Mouse (Mus musculus) cerebellum, adult 11-12 months (tissue): ENCODE data around the gene Ubr7.

Source experiments
- DNase-seq: peaks from one replicate; pipeline ENCODE4 v3.0.0; 2022

Ubr7 gene

DNA sequence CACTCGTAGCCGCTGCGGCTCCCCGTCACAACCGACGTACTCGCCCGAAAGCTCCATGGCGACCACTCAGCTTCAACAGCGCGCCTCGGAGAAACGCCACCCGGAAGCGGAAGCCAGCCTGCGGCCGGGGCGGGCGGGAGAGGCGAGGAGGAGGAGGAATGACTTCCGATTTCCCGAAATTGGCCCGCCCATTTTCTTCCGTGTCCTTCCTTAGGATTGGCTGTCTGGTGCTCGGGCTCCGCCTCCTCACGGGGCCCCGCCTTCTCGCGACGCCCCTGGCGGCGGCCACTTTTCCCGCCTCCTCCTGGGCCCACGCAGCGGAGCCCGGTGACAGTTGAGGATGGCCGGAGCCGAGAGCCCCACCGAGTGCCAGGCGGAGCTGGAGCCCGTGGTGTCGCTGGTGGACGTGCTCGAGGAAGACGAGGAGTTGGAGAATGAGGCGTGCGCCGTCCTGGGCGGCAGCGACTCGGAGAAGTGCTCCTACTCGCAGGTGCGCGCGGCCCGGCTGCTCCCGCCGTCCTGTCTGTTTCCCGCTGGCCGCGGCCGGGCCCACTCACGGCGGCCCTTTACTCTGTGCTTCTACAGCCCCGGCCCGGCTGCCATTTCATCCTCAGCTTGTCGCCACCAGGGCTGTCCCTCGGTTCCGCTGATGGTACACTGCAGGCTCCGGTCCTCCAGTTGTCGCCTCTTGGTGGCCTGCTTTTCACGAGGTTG is at the start of gene Ubr7, which contains the start of the genes Gm28051 and Gon7:
TSS of gene Ubr7 (plus strand) at position 279 of the 714 bp plus-strand sequence.
TSS of gene Gm28051 (minus strand) at position 77 of the 714 bp plus-strand sequence.
TSS of gene Gon7 (minus strand) at position 115 of the 714 bp plus-strand sequence.
- peak; percentile 97 for DNase-seq

DNA sequence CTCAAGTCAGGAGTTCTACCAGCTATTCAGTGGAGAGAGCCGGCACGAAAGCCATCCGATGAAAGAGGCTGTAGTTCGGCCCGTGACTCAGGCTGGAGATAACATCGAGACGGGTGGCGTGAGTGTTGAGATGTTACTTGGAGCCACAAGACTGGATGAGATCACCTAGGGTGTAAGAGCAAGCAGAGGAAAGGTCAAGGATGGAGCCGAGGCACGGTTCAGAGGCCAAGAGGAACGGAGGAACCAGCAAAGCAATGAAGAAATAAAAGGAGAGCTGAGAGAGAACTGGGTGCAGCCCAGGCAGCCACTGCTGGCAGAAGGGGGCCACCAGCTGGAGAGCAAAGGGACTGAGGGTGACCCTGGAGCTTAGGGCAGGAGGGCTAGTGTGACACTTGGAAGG is 49.5 kb upstream of the Ubr7 start:
- DNase-seq = no peak

DNA sequence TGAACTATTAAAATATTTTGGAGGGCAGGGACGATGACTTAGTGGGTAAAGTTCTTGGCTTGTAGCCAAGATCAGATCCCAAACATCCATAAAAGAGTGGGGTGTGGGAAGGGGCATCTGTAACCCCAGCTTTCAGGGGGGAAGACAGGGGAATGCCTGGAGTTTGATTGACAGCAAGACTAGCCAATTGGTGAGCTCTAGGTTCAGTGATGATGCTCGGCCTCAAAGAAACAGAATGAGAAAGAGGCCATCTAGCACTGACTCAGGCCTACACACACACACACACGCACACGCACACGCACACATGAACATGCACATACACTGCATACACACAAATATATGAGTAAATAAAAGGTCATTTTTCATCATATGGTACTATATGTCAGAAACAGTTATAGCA is 47.9 kb upstream of the Ubr7 start:
- DNase-seq = no peak

DNA sequence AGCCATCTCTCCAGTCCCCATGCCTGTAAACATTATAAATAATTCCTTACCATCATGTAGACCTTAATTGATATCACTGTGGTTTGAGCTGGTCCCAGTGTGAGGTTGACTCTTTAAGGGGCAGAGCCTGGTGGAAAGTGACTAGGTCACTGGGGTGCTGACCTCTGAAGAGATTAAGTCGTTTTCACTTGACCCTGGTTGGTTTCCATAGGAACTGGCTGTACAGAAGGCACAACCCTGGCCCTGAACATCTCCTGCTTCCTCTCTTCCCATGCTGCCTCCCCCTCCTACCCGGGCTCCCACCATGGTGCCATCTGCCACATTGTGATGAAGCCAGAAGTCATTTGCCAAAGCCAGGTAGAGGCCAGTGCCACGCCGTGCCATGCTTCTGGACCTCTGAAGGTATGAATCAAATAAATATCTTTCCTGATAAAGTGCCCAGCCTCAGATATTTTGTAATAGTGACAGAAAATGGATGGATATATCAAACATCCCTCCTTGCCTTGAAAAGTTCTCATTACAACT is 46.9 kb upstream of the Ubr7 start:
- peak; percentile 95 for DNase-seq

DNA sequence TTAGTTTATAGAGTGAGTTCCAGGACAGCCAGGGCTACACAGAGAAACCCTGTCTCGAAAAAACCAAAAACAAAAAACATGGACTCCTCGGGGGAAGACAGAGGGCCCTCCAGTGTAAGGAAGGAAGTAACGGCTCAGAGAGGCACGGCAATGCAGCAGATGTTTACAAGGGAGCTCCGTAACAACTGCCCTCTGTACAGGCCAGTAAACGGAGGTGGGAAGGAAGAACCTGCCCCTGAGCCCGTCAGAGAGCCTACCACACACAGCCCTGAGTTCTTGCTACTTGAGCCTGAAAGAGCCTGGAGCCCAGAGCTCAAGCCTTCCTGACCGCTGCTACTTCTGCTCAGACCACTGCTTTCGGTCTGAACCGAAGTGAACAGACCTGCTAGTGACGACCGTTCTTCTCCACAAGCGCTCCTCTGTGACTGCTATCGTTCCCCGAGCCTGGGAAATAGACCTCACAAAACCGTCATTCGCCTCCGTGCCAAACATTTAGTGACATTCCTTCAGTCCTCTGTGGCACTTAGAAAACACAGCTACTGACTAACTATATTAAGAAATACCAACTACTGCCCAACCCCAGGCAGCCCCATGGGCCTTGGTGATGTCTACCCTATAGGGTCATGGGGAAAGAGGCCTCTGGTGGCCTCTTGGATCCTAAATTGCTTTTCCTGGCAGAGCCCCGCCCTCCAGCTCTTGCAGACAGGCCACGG is 44.5 kb upstream of the Ubr7 start:
- DNase-seq = no peak

DNA sequence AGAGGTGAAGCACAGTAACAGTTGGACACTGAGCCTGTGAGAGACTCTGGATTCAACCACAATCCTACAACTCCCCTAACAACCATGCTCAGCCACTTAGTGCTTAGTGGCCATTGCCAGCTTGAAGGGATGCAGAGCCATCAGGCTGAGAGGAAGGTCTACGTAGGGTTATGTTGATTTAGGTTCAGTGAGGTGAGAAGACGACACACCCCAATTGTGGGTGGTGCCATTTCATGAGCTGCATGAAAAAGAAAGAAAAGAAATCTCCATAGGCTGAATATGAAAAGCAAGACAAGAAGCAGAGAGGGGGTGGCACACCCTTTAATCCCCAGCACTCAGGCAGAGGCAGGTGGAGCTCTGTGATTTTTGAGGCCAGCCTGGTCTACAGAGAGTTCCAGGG is 43.7 kb upstream of the Ubr7 start:
- DNase-seq = no peak

DNA sequence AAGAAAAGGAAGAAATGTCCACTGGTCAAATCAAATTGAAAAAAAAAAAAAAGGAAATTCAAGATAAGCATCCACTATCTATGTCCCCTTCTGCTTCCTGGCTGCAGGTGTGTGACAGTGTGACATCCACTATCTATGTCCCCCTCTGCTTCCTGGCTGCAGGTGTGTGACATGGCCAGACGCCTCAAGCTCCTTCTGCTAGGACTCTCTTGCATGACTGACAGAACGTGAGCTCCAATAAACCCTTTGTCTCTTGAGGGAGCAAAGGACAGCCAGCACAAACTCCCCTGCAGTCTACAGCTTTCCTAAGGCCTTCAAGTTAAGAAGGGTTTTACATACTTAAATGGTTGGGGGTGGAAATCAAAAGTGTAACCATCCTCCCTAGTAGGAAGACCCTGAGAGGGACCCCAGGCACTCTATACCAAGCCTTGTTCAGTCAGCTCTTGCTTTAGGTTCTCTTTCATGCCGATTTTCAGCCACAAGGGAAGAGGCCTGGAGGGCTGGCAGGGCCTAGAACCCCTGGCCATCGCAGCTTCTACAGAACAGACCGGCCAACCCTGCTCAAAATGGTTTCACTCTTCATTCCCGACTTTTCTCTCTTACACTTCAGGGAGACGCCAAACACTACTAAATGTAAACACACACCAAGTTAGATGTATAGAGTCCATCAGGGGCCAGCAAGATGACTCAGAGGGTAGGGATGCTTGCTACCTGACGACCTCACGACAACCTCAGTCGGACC is 42.9 kb upstream of the Ubr7 start:
- no peak for DNase-seq

DNA sequence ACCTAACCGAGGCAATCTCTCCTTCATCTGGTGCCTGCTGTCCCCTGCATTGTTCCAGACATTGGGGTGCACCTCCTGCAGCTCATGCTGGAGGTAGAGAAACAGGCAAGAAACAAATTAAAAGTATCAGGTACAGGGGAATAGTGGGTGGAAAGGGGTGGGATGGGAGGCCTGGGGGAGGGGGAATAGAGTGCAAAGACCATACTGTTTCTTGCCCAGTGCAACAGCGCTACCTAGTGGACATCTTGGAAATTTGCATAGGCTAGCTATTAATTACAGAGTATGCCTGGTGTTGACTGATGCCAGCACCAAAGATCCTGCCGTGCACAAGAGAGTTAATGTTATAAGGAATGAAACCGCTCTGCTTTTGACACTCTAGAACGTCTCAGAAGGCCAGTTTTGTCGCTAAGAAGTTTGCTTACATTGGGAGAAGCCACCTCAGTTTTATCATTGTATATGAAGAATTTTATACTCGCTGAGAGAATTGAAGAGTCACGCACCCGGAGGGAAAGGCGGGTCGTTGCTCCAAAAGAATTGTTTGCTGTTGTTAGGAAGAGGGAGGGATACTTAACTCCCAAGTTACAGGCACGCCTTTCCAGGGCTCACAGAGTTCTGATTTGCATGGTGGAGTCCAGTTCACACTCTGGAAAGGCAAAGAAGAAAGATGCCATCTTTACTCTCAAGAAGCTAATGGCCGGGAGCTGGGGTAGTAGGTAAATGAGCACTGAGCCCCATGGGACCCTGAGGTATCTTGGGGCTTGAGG is 38.0 kb upstream of the Ubr7 start:
- no peak for DNase-seq

DNA sequence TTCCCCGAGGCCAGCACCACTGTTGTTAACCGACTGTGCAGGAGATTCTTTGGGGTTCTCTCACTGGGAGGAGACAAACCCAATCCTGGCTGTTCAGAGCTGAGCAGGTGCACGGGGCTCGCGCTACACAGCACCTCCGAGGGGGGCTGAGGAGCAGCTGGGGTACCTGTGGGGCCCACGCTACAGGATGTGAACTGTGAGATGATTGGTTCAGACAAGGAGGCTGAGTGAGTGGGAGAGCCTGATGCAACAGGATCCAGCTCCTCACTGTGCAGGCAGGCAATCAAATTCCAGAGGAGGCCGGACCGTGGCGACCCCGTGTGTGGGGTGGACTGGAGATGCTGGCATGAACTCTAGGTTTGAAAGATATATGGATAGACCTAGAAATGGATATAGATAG is 35.3 kb upstream of the Ubr7 start:
- DNase-seq = no peak

DNA sequence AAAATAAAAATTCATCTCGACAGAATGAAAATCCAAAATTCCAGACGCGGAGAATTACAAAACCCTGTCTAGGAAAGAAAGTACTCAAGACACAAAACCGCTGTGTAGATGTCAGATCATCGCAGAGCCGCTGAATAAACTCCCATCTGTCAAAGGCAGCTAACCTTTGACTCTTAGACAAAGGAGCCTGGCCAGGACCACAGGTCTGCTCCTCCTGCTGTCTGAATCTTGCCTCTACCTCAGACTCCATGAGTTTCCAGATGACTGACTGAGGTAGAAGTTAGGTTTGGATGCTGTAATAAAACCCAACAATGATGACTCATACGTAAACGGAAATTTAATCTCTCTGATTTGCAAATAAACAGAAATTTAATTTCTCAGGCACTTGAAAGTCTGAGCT is 34.8 kb upstream of the Ubr7 start:
- DNase-seq = no peak

DNA sequence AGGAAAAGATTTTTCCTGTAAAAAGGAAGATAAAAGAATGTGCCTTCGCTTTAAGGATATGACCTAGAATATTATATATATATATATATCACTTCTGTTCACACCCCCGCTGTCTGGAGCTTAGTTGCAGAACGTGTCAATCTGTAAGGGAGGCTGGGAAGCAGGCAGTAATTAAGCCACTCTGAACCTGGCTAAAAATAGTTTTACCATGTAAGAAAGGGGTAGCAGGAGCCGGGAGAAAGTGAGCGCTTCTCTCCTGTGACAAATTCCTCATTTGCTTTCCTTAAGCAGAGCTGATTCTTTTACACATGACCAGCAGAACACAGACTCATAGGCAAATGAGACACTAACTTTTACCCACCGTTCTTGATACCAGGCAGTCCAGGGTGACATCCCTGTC is 33.9 kb upstream of the Ubr7 start:
- no peak for DNase-seq

DNA sequence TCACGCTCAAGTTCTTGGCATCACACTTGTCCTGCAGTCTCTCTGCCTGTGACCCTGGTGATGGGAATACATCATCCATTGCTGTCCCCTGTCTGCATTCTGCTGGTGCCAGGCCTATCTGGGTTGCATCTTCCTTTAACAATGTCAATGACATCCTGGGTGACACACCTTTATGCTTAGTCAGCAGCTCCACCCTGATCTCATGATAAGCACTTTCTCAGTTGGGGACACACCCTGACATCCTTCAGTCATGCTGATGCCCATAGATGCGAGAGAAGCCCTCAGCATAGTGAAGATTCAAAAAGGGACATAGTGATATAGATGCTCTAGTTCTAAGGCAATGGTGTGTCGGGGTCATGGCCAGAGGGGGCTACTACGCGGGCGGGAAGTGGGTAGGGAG is 32.6 kb upstream of the Ubr7 start:
- DNase-seq = no peak

DNA sequence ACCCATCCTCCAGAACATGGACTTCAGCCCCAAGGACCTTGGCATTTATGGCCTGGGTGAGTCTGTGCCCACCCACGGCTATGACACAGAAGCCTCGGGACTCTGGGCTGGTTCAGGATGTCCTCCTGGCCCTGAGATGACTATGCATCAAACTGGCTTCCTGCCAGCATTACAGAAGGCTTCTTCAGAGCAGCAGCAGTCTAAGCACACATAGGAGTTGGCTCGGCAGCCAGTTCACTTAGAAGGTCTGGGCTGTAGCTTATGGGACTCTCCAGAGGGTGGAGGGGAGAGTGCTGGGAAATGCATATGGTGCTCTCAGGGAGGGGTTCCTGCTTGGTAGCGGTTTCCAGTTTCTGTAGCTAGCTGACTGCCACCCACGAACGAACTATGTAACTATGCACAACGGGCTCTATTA is 32.0 kb upstream of the Ubr7 start:
- DNase-seq = no peak

DNA sequence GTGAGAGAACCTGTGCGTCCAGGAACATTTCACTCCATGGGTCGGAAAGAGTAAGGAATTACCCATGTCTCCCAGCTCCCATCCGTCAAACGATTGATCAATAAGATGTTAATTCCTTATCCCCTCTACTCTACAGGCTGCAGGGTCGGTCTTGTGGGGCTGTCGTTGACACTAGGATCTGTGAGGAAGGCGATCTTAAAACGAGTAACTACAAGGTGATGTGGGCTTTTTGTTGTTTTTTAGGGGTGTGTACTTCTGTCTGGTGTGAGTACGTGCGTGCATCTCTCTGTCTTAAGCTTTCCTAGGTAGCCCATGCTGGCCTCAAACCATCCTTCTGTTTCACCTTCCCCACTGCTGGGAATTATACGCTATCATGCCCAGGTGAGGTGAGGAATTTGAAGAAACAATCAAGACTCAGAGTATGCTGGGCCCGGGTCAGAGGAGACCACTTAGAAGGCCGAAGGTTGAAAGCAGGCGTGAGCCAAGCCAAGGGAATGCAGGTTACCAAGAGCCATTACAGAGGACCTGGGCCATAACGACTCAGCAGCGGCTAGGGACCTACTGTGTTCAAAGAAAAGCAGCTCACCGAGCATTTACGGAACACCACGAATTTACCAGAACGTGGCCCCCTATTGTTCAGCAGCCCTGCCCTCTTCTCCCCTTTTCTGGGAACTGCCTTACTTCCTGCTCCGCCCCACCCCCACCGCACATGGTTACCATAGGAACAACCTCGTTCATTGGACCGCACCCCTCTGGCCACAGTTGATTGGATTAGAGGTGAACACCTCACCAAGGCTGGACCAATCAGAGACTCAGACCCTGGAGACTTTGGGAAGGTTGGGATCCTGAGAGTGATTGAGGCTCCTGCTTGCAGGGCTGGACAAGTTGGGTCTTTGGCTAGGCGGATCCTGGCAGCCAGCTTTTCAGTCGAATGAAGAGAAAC is 27.6 kb upstream of the Ubr7 start:
- DNase-seq = peak; percentile 81

DNA sequence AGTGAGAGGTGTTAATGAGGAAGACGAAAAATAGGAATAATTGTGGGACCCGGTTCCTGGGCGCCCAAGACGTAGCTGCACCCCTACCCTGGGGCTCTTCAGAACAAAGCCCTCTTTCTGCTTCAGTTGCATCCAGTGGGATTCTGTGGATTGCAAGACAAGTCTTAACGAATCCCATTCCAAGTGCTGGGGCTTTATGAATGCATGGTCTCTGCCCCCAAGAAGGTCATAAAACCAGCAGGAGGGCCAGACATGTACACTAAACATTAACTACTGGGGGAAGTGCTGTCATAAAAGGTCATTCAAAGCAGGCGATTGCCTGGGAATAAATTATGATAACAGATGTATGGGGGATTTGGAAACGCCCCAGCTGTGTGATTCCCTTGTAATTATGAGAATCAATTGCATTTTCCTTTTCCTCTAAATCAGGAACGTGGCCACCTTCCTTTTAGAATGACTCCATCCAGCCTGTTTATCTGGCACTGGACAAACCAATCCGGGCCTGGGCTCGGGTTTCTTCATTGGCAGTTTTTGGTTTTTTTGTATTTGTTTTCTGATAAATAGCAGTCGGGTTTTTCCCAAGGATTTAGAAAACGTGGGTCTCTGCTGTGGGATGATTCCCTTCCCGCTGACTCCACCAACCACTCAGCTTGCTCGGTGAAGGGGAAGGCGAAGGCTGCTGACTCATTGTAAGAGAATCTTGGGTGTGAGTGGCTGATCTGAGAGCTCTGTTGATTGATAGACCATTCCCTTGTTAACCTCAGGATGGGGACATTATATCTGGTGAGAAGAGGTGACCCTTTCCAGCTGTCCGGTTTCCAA is 26.8 kb upstream of the Ubr7 start:
- DNase-seq = no peak

DNA sequence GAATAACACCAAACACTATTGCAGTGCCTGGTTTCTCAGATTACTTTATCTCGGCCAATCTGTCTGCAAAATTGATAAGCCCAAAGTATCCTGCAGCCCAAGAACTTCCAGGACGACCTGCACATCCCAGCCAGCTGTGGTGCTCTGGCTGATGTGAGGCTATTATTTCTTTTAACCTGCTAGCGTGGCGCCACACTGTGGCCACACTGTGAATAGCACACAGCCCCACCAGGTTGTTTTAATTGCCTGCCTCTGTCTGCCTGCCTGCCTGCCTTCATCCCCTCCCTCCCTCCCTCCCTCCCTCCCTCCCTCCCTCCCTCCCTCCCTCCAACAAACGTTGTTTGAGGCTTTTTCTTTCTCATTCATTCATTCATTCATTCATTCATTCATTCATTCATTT is 24.4 kb upstream of the Ubr7 start:
- DNase-seq = no peak

DNA sequence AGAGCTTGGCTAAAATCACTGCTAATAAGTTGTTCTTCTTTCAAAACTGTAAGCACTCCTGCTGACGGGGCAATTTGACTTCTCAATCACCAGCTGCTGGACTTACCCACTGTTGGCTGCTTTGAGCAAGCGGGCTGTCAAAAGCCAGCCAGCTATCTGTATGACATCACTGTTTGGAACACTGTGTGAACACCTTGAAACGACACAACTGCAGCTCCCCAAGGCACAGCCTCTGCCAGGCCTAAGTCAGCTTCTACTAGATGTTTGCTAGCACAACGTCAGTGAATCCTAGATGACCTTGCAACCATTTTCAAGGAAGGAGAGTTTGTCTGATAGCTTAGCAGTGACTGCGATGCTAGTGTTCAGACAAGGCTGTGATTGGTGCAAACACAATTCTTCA is 18.7 kb upstream of the Ubr7 start:
- DNase-seq = no peak

DNA sequence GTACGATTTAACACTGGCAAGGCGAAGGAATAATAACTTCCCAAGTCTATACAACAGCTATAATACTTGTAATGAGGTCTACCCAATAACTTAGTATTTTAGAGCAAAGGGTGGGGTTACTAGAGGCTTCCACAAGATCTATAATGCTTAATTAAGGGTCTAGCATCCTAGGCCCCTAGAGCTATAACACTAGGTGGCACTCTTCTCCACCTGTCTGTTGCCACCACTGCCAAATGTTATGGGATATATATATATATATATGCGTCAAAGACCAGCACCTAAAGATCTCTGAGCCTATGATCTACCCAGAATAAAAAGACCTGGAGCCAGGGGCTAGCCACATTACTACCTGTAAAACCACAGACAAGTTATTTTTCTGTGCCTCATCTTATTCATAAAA is 17.5 kb upstream of the Ubr7 start:
- no peak for DNase-seq

DNA sequence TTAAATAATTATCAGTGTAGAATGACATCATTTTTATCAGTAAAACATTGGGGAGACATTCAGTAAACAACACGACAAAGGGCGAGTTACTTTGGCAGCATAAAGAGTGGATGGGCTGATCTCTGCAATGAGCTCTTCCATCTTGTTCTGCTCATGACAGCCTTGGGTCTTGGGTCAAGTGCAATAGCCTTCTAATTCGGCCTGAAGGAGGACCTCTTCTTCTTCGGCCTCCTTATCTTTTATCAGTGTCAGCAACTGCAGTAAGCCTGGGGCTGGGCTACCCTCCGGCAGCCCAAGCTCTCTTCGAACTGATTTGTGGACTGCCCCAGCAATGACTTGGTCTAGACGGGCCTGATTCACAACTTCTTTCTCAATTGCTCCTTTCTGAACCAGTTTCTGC is 15.7 kb upstream of the Ubr7 start:
- DNase-seq = no peak

DNA sequence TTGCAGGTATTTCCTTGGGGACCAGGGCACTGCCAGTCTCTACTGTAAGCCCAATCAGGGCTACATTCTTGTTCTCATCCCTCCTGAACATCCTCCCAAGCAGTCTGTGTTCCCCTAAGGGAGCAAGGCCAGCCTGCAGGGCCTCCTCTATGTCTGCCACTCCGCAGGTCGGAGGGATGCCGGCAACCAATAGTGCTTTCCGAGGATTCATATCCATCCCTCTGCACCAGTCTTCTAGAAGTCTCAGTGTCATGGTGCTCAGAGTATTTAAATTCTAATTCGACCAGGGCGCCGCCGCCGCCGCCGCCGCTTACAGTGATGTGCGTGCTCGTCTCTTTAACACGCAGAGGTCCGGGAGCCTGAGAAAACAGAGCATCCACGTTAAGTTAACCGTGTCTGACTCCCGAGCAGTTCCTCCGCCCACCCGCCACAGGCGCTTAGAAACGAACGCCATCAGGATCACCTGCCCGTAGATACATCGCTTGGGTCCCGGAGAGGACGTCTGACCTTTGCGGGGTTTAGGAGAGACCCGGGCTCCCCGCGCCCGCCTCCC is 14.7 kb upstream of the Ubr7 start:
- no peak for DNase-seq
